ENCODE assay signal across 8 mouse cellular contexts in the genomic region with DNA sequence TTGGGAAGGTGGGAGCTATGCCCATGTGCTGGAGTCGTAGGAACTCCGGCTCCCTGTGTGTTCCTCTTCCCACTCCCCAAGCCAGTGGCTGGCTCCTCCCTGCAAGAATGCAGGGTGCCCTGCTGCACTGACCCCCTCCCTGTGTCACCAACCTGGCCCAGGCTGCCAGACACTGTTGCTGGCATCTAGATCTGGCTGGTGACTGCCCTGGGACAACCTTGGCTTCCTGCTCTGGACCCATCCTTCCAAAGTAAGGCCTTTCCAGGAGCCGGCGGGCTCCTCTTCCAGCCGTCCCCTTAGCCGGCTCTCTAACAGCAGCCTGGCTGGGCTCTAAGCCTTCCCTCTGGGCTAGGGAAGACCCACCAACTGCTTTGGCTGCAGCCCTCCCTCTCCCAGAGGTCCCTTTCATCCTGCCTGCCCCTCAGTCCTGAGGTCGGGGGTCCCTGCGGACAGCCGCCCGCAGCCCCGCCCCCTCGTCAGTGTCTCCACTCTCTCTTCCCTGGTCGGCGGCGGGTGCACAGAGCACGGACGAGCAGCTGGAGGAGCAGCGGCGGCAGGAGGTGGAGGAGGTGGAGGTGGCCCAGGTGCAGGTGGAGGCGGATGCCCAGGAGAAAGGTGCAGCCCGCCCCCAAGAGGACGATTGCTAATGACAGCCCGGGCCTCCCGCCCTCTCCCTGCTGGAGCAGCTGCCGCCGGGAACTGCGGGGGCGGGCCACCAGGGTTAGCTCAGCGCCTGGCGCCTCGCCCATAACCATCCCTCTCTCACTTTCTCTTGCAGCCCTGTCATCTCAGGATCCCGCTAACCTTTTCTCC. TPM values are rescaled to one million over a fixed set of nuclear protein-coding genes. Genes with fewer than 3 reads are reported as not detected.
DNase-seq lines count a peak whose midpoint lies in the region; ATAC-seq and TF ChIP-seq lines count a peak whose summit lies in the region.

No protein-coding gene starts in this region.

- WGBS in forebrain, embryonic 15.5 days, result 11% methylated on average over 32 of the region's 32 CpGs
- 23% methylated on average over 31 of the region's 32 CpGs for WGBS in large intestine, adult 2 months
- WGBS in liver, embryonic 13.5 days (ENCODE audit: insufficient replicate concordance), result 23% methylated on average over 32 of the region's 32 CpGs
- 11% methylated on average over 31 of the region's 32 CpGs for WGBS in neural tube, embryonic 15.5 days

- intact Hi-C loops in heart, postnatal 10 days (cut with DNase I), result no loop called here

- TF ChIP-seq CTCF in E14TG2a.4 (conservative IDR thresholded peaks at IDR 0.05; ENCODE audit: low read length), result no peak

- H3K36me3 ChIP-seq in E14TG2a.4 (ENCODE audit: insufficient read depth, low read length), result peaks cover 43% of the 10 kb centered on the region
- H3K36me3 ChIP-seq in forebrain, embryonic 15.5 days, result peaks cover 15% of the 10 kb centered on the region
- no peaks in the 10 kb centered on the region for H3K36me3 ChIP-seq in liver, embryonic 13.5 days
- peaks cover 38% of the 10 kb centered on the region for H3K36me3 ChIP-seq in neural tube, embryonic 15.5 days

- H3K27me3 ChIP-seq in E14TG2a.4 (ENCODE audit: insufficient read depth, low read length), result peaks cover 15% of the 10 kb centered on the region; the same call in 1 of the 2 replicates
- no peaks in the 10 kb centered on the region for H3K27me3 ChIP-seq in forebrain, embryonic 15.5 days
- H3K27me3 ChIP-seq in liver, embryonic 13.5 days, result peaks cover 42% of the 10 kb centered on the region
- H3K27me3 ChIP-seq in neural tube, embryonic 15.5 days (replicated peaks), result no peaks in the 10 kb centered on the region

- DNase-seq in brain, embryonic 18.5 days (ENCODE audit: low read depth, low spot score), result peak; percentile 43
- peak; percentile 91 for DNase-seq in heart, postnatal 10 days
- DNase-seq in large intestine, adult 2 months (ENCODE audit: low read depth, low spot score), result peak; percentile 47
- no peak for DNase-seq in liver, embryonic 13.5 days
- peak; percentile 84 for DNase-seq in urinary bladder, postnatal 25 days (ENCODE audit: low spot score)

- peaks cover 83% of the 10 kb centered on the region for H3K4me1 ChIP-seq in E14TG2a.4 (replicated peaks; ENCODE audit: low read depth, low read length)
- H3K4me1 ChIP-seq in forebrain, embryonic 15.5 days, result peaks cover 24% of the 10 kb centered on the region
- H3K4me1 ChIP-seq in liver, embryonic 13.5 days (replicated peaks), result peaks cover 31% of the 10 kb centered on the region
- H3K4me1 ChIP-seq in neural tube, embryonic 15.5 days, result peaks cover 28% of the 10 kb centered on the region

- H3K9ac ChIP-seq in forebrain, embryonic 15.5 days (replicated peaks), result peak overlapping the region; percentile 41
- no peak overlapping the region for H3K9ac ChIP-seq in liver, embryonic 13.5 days
- H3K9ac ChIP-seq in neural tube, embryonic 15.5 days (replicated peaks), result peak overlapping the region; percentile 34

- peak overlapping the region; percentile 72 for H3K4me3 ChIP-seq in E14TG2a.4 (replicated peaks; ENCODE audit: low read length)
- H3K4me3 ChIP-seq in forebrain, embryonic 15.5 days, result peak overlapping the region; percentile 27
- H3K4me3 ChIP-seq in liver, embryonic 13.5 days (replicated peaks), result no peak overlapping the region; the same call in 1 of the 2 replicates
- peak overlapping the region; percentile 20 for H3K4me3 ChIP-seq in neural tube, embryonic 15.5 days (replicated peaks)

- peak overlapping the region; percentile 63 for H3K27ac ChIP-seq in forebrain, embryonic 15.5 days (replicated peaks)
- H3K27ac ChIP-seq in liver, embryonic 13.5 days, result no peak overlapping the region
- H3K27ac ChIP-seq in neural tube, embryonic 15.5 days (replicated peaks), result peak overlapping the region; percentile 19

- ATAC-seq in forebrain, embryonic 15.5 days (replicated peaks), result peak; percentile 57
- peak; percentile 32 for ATAC-seq in liver, embryonic 13.5 days (ENCODE audit: low read depth)
- peak; percentile 27; the same call in 1 of the 2 replicates for ATAC-seq in neural tube, embryonic 15.5 days (ENCODE audit: low FRiP score)

- H3K9me3 ChIP-seq in E14TG2a.4 (ENCODE audit: low read length), result no peaks in the 10 kb centered on the region
- H3K9me3 ChIP-seq in forebrain, embryonic 15.5 days, result no peaks in the 10 kb centered on the region
- H3K9me3 ChIP-seq in liver, embryonic 13.5 days (replicated peaks), result no peaks in the 10 kb centered on the region
- H3K9me3 ChIP-seq in neural tube, embryonic 15.5 days (replicated peaks), result no peaks in the 10 kb centered on the region

- H3K4me2 ChIP-seq in forebrain, embryonic 15.5 days (replicated peaks), result peak overlapping the region; percentile 58
- H3K4me2 ChIP-seq in liver, embryonic 13.5 days, result peak overlapping the region; percentile 54
- H3K4me2 ChIP-seq in neural tube, embryonic 15.5 days, result peak overlapping the region; percentile 53

RNA-seq across cellular contexts. Expression of gene Kctd17, which starts 8.2 kb away (rescaled TPM):
- polyA plus RNA-seq in forebrain, embryonic 15.5 days (2015; fragmentation: Nextera tagmentation; extraction: Ambion mirVana), result 123 and 132 TPM in 2 replicates
- total RNA-seq in heart, postnatal 10 days (2021), result 10 to 100 TPM; 80.7 TPM
- polyA plus RNA-seq in large intestine, adult 2 months (2012; rRNA removed), result 30.7 and 33.7 TPM in 2 replicates
- 4.7 and 5.1 TPM in 2 replicates for polyA plus RNA-seq in liver, embryonic 13.5 days (2015; fragmentation: Nextera tagmentation; extraction: Ambion mirVana)
- polyA plus RNA-seq in neural tube, embryonic 15.5 days (2015; fragmentation: Nextera tagmentation; extraction: Ambion mirVana), result 141 and 158 TPM in 2 replicates

RNA-seq across cellular contexts. Expression of gene Mpst, which starts 30.4 kb away (rescaled TPM):
- polyA plus RNA-seq in forebrain, embryonic 15.5 days (2015; fragmentation: Nextera tagmentation; extraction: Ambion mirVana), result 4.1 and 5.3 TPM in 2 replicates
- total RNA-seq in heart, postnatal 10 days (2021), result 10 to 100 TPM; 26.0 to 26.3 TPM
- polyA plus RNA-seq in large intestine, adult 2 months (2012; rRNA removed), result 92.9 and 135 TPM in 2 replicates
- polyA plus RNA-seq in liver, embryonic 13.5 days (2015; fragmentation: Nextera tagmentation; extraction: Ambion mirVana), result 3.8 and 4.2 TPM in 2 replicates
- 3.2 and 3.8 TPM in 2 replicates for polyA plus RNA-seq in neural tube, embryonic 15.5 days (2015; fragmentation: Nextera tagmentation; extraction: Ambion mirVana)

RNA-seq across cellular contexts. Expression of gene Tst, which starts 30.9 kb away (rescaled TPM):
- polyA plus RNA-seq in forebrain, embryonic 15.5 days (2015; fragmentation: Nextera tagmentation; extraction: Ambion mirVana), result 23.7 and 24.6 TPM in 2 replicates
- 10 to 100 TPM; 14.4 to 16.4 TPM for total RNA-seq in heart, postnatal 10 days (2021)
- 19.9 and 39.4 TPM in 2 replicates for polyA plus RNA-seq in large intestine, adult 2 months (2012; rRNA removed)
- polyA plus RNA-seq in liver, embryonic 13.5 days (2015; fragmentation: Nextera tagmentation; extraction: Ambion mirVana), result 105 and 109 TPM in 2 replicates
- polyA plus RNA-seq in neural tube, embryonic 15.5 days (2015; fragmentation: Nextera tagmentation; extraction: Ambion mirVana), result 16.9 and 37.0 TPM in 2 replicates

RNA-seq across cellular contexts. Expression of gene Tmprss6, which starts 31.8 kb away (rescaled TPM):
- polyA plus RNA-seq in forebrain, embryonic 15.5 days (2015; fragmentation: Nextera tagmentation; extraction: Ambion mirVana), result 0.11 and 0.34 TPM in 2 replicates
- under 1 TPM; 0.10 to 0.45 TPM for total RNA-seq in heart, postnatal 10 days (2021)
- polyA plus RNA-seq in large intestine, adult 2 months (2012; rRNA removed), result 0.05 and 0.20 TPM in 2 replicates
- 7.8 and 9.5 TPM in 2 replicates for polyA plus RNA-seq in liver, embryonic 13.5 days (2015; fragmentation: Nextera tagmentation; extraction: Ambion mirVana)
- 0.05 and 0.69 TPM in 2 replicates for polyA plus RNA-seq in neural tube, embryonic 15.5 days (2015; fragmentation: Nextera tagmentation; extraction: Ambion mirVana)

RNA-seq across cellular contexts. Expression of gene Tex33, which starts 40.9 kb away (rescaled TPM):
- polyA plus RNA-seq in forebrain, embryonic 15.5 days (2015; fragmentation: Nextera tagmentation; extraction: Ambion mirVana), result not detected in 2 replicates
- not detected for total RNA-seq in heart, postnatal 10 days (2021)
- not detected in 2 replicates for polyA plus RNA-seq in large intestine, adult 2 months (2012; rRNA removed)
- polyA plus RNA-seq in liver, embryonic 13.5 days (2015; fragmentation: Nextera tagmentation; extraction: Ambion mirVana), result not detected in 2 replicates
- polyA plus RNA-seq in neural tube, embryonic 15.5 days (2015; fragmentation: Nextera tagmentation; extraction: Ambion mirVana), result not detected in 2 replicates

Comparison
In these comparisons a context has a peak if more than half of its experiments do, and no peak if none do; other contexts are left out.
1. RNA of gene Mpst, which starts 30.4 kb away (polyA plus RNA-seq): 92.9 to 135 TPM in large intestine, adult 2 months; 3.8 to 4.2 TPM in liver, embryonic 13.5 days, 4.1 to 5.3 TPM in forebrain, embryonic 15.5 days and 3.2 to 3.8 TPM in neural tube, embryonic 15.5 days; every median in the first group is over 10 times any median in the second.
2. Peak in every context shown above with its lines, with median percentiles within 50 percentile points of each other: ATAC-seq and H3K4me2 ChIP-seq.